Comparison of ENCODE assay signal across 8 mouse cellular contexts in the genomic region with DNA sequence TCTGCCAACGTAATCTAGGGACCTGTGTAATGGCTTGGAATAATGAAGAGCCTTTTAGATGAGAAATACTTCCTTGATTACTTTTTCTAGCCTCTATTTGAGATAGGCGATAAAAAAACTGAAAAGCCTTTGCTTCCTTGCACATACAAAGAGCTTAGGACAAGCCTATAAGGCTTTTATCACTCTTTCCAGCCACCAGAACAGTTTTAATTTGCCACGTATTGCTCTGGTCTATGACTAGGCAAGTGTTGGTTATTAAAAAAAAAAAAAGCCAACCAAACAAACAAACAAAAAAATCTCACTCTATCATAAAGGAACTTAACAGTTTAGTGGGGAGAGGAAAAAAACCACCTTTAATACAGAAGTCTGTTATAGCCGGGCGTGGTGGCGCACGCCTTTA. TPM values are rescaled to one million over a fixed set of nuclear protein-coding genes. Genes with fewer than 3 reads are reported as not detected.
A peak's percentile ranks its signal among the peaks of the same experiment; 100 is the strongest.
DNase-seq lines count a peak whose midpoint lies in the region; ATAC-seq lines count a peak whose summit lies in the region.

No protein-coding gene starts in this region.

- peak overlapping the region; percentile 93 for H3K4me3 ChIP-seq in heart, embryonic 13.5 days
- no peak overlapping the region for H3K4me3 ChIP-seq in forebrain, embryonic 15.5 days
- H3K4me3 ChIP-seq in liver, embryonic 16.5 days (ENCODE audit: low read depth, low read length): peak overlapping the region; percentile 86

- peaks cover 32% of the 10 kb centered on the region for H3K4me1 ChIP-seq in heart, embryonic 13.5 days
- H3K4me1 ChIP-seq in forebrain, embryonic 15.5 days: peaks cover 19% of the 10 kb centered on the region
- peaks cover 19% of the 10 kb centered on the region for H3K4me1 ChIP-seq in liver, embryonic 16.5 days (ENCODE audit: control insufficient read depth, low read depth, low read length)

- peak overlapping the region; percentile 81 for H3K4me2 ChIP-seq in heart, embryonic 13.5 days
- H3K4me2 ChIP-seq in forebrain, embryonic 15.5 days (replicated peaks): peak overlapping the region; percentile 58; the same call in 1 of the 2 replicates
- peak overlapping the region; percentile 95 for H3K4me2 ChIP-seq in liver, embryonic 16.5 days (ENCODE audit: low read depth, low read length)

- H3K27me3 ChIP-seq in heart, embryonic 13.5 days (replicated peaks): no peaks in the 10 kb centered on the region
- no peaks in the 10 kb centered on the region for H3K27me3 ChIP-seq in forebrain, embryonic 15.5 days
- H3K27me3 ChIP-seq in liver, embryonic 16.5 days (ENCODE audit: control insufficient read depth, insufficient read depth, low read depth, low read length): no peaks in the 10 kb centered on the region

- H3K9ac ChIP-seq in heart, embryonic 13.5 days: peak overlapping the region; percentile 98; the same call in 1 of the 2 replicates
- no peak overlapping the region for H3K9ac ChIP-seq in forebrain, embryonic 15.5 days (replicated peaks)
- H3K9ac ChIP-seq in liver, embryonic 16.5 days (ENCODE audit: low read depth, low read length): no peak overlapping the region

- peak overlapping the region; percentile 99 for H3K27ac ChIP-seq in heart, embryonic 13.5 days (replicated peaks)
- no peak overlapping the region for H3K27ac ChIP-seq in forebrain, embryonic 15.5 days (replicated peaks)
- H3K27ac ChIP-seq in liver, embryonic 16.5 days (ENCODE audit: low read length): peak overlapping the region; percentile 95; the same call in 1 of the 2 replicates

- peaks cover 6% of the 10 kb centered on the region; the same call in 1 of the 2 replicates for H3K36me3 ChIP-seq in heart, embryonic 13.5 days
- H3K36me3 ChIP-seq in forebrain, embryonic 15.5 days: no peaks in the 10 kb centered on the region
- no peaks in the 10 kb centered on the region for H3K36me3 ChIP-seq in liver, embryonic 16.5 days (ENCODE audit: control insufficient read depth, insufficient read depth)

- no peak for DNase-seq in heart, postnatal 25 days (ENCODE audit: low spot score)
- DNase-seq in 3T3-L1 (ENCODE audit: low read depth, low spot score): peak; percentile 23
- no peak for DNase-seq in ovary, adult 18-20 months (ENCODE audit: low spot score)
- DNase-seq in left cerebral cortex, postnatal 4 days: no peak
- DNase-seq in layer of hippocampus, postnatal 36 days: no peak

- intact Hi-C loops in heart, postnatal 25 days (cut with DNase I): loop anchor here (5.0 kb wide), 1 partner anchor 34 kb away; a partner anchor contains a TSS
- intact Hi-C loops in left cerebral cortex, postnatal 4 days (cut with DNase I): no loop called here

- H3K9me3 ChIP-seq in heart, embryonic 13.5 days: no peaks in the 10 kb centered on the region
- H3K9me3 ChIP-seq in forebrain, embryonic 15.5 days: no peaks in the 10 kb centered on the region
- no peaks in the 10 kb centered on the region for H3K9me3 ChIP-seq in liver, embryonic 16.5 days (replicated peaks; ENCODE audit: control insufficient read depth, low read length)

- 88% methylated on average over 7 of the region's 7 CpGs for WGBS in heart, embryonic 13.5 days
- WGBS in forebrain, embryonic 15.5 days: 82% methylated on average over 7 of the region's 7 CpGs
- 61% methylated on average over 7 of the region's 7 CpGs for WGBS in liver, embryonic 16.5 days (ENCODE audit: insufficient replicate concordance)

- no peak for ATAC-seq in heart, embryonic 13.5 days (ENCODE audit: extremely low read depth, insufficient number of reproducible peaks, low FRiP score, low TSS enrichment)
- no peak for ATAC-seq in forebrain, embryonic 15.5 days (replicated peaks)
- no peak for ATAC-seq in liver, embryonic 16.5 days (ENCODE audit: low read depth)

RNA-seq across cellular contexts. Expression of a gene that starts 1.2 kb away (rescaled TPM):
- 11.7 and 12.1 TPM in 2 replicates for polyA plus RNA-seq in heart, embryonic 13.5 days (2015; fragmentation: Nextera tagmentation; extraction: Ambion mirVana)
- 10 to 100 TPM; 14.8 to 17.7 TPM for total RNA-seq in heart, postnatal 25 days (2021)
- polyA plus RNA-seq in forebrain, embryonic 15.5 days (2015; fragmentation: Nextera tagmentation; extraction: Ambion mirVana): 18.6 and 19.6 TPM in 2 replicates
- polyA plus RNA-seq in liver, embryonic 16.5 days (2015; fragmentation: Nextera tagmentation; extraction: Ambion mirVana): 6.2 and 6.7 TPM in 2 replicates
- total RNA-seq in left cerebral cortex, postnatal 4 days (2021): 10 to 100 TPM; 89.1 to 91.0 TPM
- total RNA-seq in layer of hippocampus, postnatal 36 days (2021): 10 to 100 TPM; 52.9 to 56.7 TPM

RNA-seq across cellular contexts. Expression of a gene that starts 32.4 kb away (rescaled TPM):
- polyA plus RNA-seq in heart, embryonic 13.5 days (2015; fragmentation: Nextera tagmentation; extraction: Ambion mirVana): 88.8 and 105 TPM in 2 replicates
- 10 to 100 TPM; 68.6 to 72.6 TPM for total RNA-seq in heart, postnatal 25 days (2021)
- 101 and 106 TPM in 2 replicates for polyA plus RNA-seq in forebrain, embryonic 15.5 days (2015; fragmentation: Nextera tagmentation; extraction: Ambion mirVana)
- 40.9 and 44.0 TPM in 2 replicates for polyA plus RNA-seq in liver, embryonic 16.5 days (2015; fragmentation: Nextera tagmentation; extraction: Ambion mirVana)
- 10 to 100 TPM; 61.7 to 61.8 TPM for total RNA-seq in left cerebral cortex, postnatal 4 days (2021)
- total RNA-seq in layer of hippocampus, postnatal 36 days (2021): 10 to 100 TPM; 55.1 to 55.5 TPM
